Mouse (Mus musculus): Measurements from ENCODE around the gene Ndufa13. TPM values are rescaled to one million over a fixed set of nuclear protein-coding genes. Genes with fewer than 3 reads are reported as not detected.
"Not testable (repeated sequence)": the region's sequence is repeated elsewhere in the genome, so short reads cannot be mapped to it uniquely, and the experiment has no call there.

Gene Ndufa13
- polyA plus RNA-seq (2012; ENCODE audit: insufficient read depth, insufficient read length, missing spikeins): 437 and 615 TPM in 2 replicates

DNA sequence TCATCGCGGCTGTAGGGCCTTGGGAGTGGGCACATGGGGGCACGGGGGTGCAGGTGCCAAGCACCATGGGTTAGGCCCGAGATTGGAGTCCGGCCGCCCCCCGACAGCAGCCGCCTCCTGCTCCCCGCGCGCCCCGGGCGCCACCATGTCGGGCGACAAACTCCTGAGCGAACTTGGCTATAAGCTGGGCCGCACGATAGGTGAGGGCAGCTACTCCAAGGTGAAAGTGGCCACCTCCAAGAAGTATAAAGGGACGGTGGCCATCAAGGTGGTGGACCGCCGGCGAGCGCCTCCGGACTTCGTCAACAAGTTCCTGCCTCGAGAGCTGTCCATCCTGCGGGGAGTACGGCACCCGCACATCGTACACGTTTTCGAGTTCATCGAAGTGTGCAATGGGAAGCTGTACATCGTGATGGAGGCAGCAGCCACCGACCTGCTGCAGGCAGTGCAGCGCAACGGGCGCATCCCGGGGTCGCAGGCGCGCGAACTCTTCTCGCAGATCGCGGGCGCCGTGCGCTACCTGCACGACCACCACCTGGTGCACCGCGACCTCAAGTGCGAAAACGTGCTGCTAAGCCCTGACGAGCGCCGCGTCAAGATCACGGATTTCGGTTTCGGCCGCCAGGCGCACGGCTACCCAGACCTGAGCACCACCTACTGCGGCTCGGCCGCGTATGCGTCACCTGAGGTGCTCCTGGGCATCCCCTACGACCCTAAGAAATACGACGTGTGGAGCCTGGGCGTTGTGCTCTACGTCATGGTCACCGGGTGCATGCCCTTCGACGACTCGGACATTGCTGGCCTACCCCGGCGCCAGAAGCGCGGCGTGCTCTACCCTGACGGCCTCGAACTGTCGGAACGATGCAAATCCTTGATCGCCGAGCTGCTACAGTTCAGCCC, at the start of gene Ndufa13, which contains the start of the genes Tssk6 and Yjefn3:
Ndufa13 (minus strand) TSS at position 396 of the 900 bp plus-strand sequence.
Tssk6 (plus strand) TSS at position 22 of the 900 bp plus-strand sequence.
Yjefn3 (minus strand) TSS at position 550 of the 900 bp plus-strand sequence.
- H3K4me1 ChIP-seq (ENCODE audit: control insufficient read depth, insufficient read depth, insufficient read length, low read length): peaks cover 6% of the 10 kb centered on the region
- peak within 1 kb of the TSS; percentile 94 for H3K27ac ChIP-seq (replicated peaks; ENCODE audit: low read depth, low read length)
- peak within 1 kb of the TSS; percentile 89 for H3K4me3 ChIP-seq (ENCODE audit: insufficient read depth, low read depth, low read length)

DNA sequence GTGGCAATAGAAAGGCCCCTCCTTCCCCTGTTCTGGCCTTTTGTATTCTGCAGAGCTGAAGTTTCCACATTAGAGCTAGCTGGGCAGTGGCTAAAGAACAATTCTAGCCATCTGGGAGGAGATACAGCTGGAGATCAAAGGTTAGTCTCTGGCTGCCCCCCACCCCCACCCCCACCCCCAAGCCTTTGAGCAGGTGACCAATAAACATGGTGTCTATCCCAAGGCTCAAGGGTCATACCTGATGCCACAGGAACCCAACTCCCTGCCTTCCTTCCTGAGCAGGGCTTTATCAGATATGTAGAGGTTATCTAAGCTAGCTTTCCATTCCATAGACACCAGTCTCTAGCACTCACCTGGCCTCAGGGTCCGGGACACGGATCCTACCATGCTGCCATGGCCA, 47.9 kb upstream of the Ndufa13 start:
- no peak overlapping the region for H3K27ac ChIP-seq (replicated peaks; ENCODE audit: low read depth, low read length)
- no peak overlapping the region for H3K4me3 ChIP-seq (ENCODE audit: insufficient read depth, low read depth, low read length)
- peaks cover 20% of the 10 kb centered on the region for H3K4me1 ChIP-seq (ENCODE audit: control insufficient read depth, insufficient read depth, insufficient read length, low read length)

DNA sequence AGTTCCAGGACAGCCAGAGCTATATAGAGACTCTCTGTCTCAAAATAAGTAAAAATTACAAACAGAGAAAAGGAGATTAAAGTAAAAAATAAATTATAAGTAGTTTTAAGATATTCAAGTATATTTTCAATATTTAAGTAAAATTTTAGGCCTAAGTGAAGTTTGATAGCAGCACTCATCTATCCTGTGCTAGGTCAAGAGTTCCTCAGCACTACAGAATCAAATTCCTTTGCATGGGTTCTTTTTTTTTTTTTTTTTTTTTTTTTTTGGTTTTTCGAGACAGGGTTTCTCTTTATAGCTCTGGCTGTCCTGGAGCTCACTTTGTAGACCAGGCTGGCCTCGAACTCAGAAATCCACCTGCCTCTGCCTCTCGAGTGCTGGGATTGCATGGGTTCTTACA, 40.1 kb upstream of the Ndufa13 start:
- not testable (repeated sequence) for H3K4me3 ChIP-seq (ENCODE audit: insufficient read depth, low read depth, low read length); H3K27ac ChIP-seq (replicated peaks; ENCODE audit: low read depth, low read length)
- H3K4me1 ChIP-seq (ENCODE audit: control insufficient read depth, insufficient read depth, insufficient read length, low read length): peaks cover 51% of the 10 kb centered on the region

DNA sequence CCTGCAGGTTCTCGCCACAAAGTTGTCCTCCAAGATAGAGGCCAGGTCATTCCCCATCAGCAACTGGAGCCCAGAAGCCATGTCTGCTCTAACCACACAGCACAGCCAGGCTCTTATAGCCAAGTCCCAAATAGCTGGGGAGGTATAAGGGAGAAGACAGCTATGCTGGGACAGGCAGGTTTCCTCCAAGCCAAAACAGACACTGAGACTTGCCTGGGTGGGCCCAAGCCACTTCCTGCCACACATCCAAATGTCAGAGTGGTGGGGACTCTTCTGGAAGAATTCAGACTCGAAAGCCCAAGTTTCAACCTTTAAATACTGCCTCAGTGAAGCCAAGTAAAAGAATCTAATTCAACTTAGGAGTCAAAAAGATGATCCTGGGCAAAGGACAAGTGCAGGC, 38.0 kb upstream of the Ndufa13 start:
- Histone ChIP-seq H3K27ac (replicated peaks; ENCODE audit: low read depth, low read length) (peak overlapping the region; percentile 28; the same call in 1 of the 2 replicates), H3K4me1 (ENCODE audit: control insufficient read depth, insufficient read depth, insufficient read length, low read length) (peaks cover 65% of the 10 kb centered on the region), H3K4me3 (ENCODE audit: insufficient read depth, low read depth, low read length) (no peak overlapping the region)

DNA sequence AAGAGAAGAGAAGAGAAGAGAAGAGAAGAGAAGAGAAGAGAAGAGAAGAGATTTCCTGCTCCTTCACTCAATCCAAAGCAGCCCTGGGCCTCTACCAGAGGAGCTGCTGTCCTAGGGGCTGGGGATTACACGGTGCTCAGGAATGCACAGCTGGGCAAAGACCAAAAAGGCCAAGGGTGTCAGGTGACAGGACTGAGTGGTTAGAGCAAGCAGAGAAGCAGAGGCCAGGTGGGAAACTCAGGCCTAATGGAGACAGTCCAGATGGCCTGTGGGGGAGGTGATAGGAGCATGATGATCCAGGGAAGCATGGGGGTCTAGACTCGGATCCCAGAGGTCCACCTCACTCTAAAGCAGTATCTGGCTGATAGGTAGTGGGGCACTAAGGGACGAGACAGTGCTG, 37.3 kb upstream of the Ndufa13 start:
- peaks cover 69% of the 10 kb centered on the region for H3K4me1 ChIP-seq (ENCODE audit: control insufficient read depth, insufficient read depth, insufficient read length, low read length)
- H3K27ac ChIP-seq (replicated peaks; ENCODE audit: low read depth, low read length): peak overlapping the region; percentile 28
- H3K4me3 ChIP-seq (ENCODE audit: insufficient read depth, low read depth, low read length): no peak overlapping the region

DNA sequence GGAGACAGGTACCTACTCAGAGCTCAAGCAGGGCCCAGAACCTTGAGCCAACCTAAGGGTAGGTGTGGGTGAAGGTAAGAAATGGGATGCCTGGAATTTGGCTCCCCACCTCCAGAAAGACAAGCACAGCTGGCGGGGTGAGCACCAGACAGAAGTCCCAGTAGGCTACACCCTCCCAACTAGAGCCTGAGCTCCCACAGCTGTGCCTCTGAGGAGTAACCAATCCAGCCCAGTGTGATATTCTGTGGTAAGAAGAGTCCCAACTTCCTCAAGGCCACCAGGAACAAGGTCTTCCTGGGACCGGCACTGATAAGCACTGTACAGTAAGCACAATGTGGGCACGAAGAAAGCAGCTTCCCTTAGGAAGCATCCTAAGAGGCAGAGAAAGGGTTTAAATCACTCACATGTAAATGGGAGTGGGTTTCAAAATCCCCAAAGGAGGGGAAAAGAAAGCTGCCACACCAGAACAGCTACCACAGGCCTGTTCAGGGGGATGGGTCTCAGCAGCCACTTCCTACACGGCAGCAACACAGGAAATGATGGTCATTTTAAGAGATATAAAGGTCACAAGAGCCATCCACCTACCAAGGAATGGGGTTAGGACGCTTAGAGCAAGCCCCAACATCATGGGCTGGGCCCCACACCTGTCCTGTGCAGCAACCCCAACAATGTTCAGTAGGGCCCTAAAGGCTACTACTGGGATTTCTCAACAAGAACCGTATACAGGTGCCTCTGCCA, 36.1 kb upstream of the Ndufa13 start:
- H3K4me3 ChIP-seq (ENCODE audit: insufficient read depth, low read depth, low read length): no peak overlapping the region
- peak overlapping the region; percentile 9 for H3K27ac ChIP-seq (replicated peaks; ENCODE audit: low read depth, low read length)
- peaks cover 68% of the 10 kb centered on the region for H3K4me1 ChIP-seq (ENCODE audit: control insufficient read depth, insufficient read depth, insufficient read length, low read length)

DNA sequence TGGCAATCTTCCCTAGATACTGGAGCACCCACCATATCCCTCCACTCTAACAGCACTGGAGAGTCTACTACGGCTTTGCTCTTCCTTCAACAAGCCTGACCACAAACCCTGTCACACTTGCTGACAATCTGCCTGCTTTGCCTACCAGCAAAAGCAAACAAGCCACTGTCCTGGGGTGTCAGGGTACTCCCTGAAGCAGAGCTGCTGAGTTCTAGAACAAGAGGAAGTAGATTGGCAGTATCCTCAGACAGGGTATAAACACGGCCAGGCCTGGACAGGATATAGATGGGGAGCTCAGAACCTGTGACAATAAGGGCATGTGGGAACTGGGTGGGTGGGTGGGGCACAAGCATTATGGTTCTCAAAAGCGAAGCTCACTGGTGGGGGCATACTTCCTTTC, 35.1 kb upstream of the Ndufa13 start:
- peaks cover 63% of the 10 kb centered on the region for H3K4me1 ChIP-seq (ENCODE audit: control insufficient read depth, insufficient read depth, insufficient read length, low read length)
- no peak overlapping the region for H3K4me3 ChIP-seq (ENCODE audit: insufficient read depth, low read depth, low read length)
- H3K27ac ChIP-seq (replicated peaks; ENCODE audit: low read depth, low read length): peak overlapping the region; percentile 17; the same call in 1 of the 2 replicates

DNA sequence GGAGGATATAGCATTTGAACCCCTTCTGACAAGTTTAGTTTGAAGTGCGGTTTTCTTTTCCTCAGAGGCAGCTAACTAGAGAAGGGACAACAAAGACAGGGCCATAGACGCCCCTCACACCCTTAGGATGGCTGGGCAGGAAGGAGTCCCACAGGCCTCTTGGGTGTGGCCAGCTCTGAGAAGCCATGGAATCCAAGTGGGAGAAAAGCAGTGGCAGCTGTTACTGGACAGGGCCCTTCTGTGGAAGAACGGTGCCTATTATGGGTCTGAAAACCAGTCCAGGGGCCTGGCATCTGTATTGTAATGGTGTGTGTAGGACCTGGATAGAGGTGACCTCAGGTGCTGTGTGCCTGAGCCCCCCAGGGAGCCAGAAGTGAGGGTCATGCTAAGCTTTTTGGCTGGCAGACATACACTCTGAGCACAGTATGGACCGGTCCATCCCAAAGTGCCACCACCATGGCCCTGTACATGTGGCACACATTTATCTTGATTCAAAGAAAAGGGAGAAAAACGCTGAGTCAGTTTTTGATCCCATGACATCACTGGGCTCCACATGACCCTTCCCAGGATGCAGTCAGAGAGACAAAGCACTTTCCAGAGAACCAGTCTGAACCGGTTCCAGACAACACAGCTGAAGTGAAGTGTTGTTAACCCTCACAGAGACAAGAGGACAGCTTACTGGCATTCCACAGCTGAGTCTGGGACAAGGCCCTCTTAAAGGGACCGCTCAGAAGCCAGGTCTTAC, 33.9 kb upstream of the Ndufa13 start:
- peak overlapping the region; percentile 74 for H3K27ac ChIP-seq (replicated peaks; ENCODE audit: low read depth, low read length)
- H3K4me3 ChIP-seq (ENCODE audit: insufficient read depth, low read depth, low read length): no peak overlapping the region
- H3K4me1 ChIP-seq (ENCODE audit: control insufficient read depth, insufficient read depth, insufficient read length, low read length): peaks cover 55% of the 10 kb centered on the region

DNA sequence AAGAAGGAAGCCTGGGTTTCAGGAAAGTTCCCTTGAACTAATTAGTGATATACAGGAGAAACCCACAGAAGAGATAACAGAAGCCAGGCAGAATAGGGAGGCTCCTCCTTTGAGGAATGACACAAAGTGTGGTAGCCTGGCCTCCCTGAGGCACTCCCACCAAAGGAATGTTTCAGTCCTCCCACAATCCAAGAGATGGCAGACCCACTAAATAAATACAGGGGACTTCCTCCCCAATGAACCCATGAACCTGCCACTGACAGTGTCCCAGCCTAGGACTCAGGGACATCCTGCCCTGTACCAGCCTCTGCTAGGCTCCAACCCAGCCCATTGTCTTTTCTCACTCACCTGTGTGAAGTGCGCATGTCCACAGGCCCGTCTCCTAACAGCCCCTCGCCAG, 33.1 kb upstream of the Ndufa13 start:
- no peak overlapping the region for H3K27ac ChIP-seq (replicated peaks; ENCODE audit: low read depth, low read length)
- H3K4me3 ChIP-seq (ENCODE audit: insufficient read depth, low read depth, low read length): no peak overlapping the region
- H3K4me1 ChIP-seq (ENCODE audit: control insufficient read depth, insufficient read depth, insufficient read length, low read length): peaks cover 48% of the 10 kb centered on the region

DNA sequence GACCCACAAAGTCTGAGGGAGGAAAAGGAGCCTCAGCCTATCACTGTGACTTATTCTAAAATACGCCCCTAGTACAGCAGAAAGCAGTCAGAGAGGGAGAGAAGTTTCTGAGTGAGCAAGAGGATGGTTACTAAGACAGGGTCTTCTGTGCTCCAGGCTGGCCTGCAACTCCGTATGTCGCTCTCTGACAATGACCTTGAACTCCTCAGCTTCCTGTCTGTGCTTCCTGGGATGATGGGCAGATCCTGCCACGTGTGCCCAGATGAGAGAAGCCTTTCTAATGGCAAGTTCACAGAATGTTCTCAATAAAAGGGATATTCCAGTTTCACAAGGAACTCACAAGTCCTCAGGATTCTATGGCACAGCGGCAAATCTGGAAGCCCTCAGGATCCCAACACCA, 32.2 kb upstream of the Ndufa13 start:
- Histone ChIP-seq H3K4me1 (ENCODE audit: control insufficient read depth, insufficient read depth, insufficient read length, low read length) (peaks cover 40% of the 10 kb centered on the region), H3K4me3 (ENCODE audit: insufficient read depth, low read depth, low read length) (no peak overlapping the region), H3K27ac (replicated peaks; ENCODE audit: low read depth, low read length) (no peak overlapping the region)

DNA sequence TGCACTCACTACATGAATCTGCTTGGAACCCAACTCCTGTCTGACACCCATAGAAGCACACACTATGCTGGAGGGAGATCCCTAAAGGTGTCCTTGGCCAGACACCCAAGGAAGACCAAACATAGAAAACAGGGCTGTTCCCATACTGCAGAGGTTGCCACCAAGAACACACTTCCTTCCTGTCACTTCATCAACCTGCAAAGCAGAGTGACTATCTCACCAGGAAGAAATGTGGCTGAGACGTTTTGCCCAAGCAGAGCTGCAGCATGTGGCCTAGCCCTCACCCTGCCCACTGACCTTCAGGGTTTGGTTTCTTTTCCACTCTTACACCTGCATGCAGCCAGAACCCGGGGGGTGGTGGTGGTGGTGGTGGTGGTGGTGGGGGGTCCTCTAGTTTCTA, 31.5 kb upstream of the Ndufa13 start:
- H3K27ac ChIP-seq (replicated peaks; ENCODE audit: low read depth, low read length): no peak overlapping the region
- H3K4me1 ChIP-seq (ENCODE audit: control insufficient read depth, insufficient read depth, insufficient read length, low read length): peaks cover 35% of the 10 kb centered on the region
- no peak overlapping the region for H3K4me3 ChIP-seq (ENCODE audit: insufficient read depth, low read depth, low read length)

DNA sequence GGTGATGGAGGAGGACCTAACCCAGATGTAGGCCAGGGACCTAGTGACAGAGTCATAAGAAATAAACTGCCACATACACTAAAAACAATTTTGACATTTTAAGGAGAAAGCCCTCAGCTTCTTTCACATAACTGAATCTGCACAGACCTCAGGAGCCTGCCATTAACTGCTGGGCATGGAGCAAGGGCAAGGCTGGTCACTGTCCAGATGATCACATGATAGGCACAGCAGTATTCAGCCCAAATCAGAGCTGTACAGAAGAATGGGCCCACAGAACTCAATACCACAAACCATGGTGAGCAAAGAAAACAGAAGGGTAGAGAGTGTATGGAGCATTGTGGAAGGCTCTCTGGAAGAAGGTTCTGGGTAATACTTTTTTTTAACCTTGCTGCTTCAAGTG, 24.5 kb upstream of the Ndufa13 start:
- no peaks in the 10 kb centered on the region; the same call in 1 of the 2 replicates for H3K4me1 ChIP-seq (ENCODE audit: control insufficient read depth, insufficient read depth, insufficient read length, low read length)
- no peak overlapping the region for H3K4me3 ChIP-seq (ENCODE audit: insufficient read depth, low read depth, low read length)
- no peak overlapping the region for H3K27ac ChIP-seq (replicated peaks; ENCODE audit: low read depth, low read length)

DNA sequence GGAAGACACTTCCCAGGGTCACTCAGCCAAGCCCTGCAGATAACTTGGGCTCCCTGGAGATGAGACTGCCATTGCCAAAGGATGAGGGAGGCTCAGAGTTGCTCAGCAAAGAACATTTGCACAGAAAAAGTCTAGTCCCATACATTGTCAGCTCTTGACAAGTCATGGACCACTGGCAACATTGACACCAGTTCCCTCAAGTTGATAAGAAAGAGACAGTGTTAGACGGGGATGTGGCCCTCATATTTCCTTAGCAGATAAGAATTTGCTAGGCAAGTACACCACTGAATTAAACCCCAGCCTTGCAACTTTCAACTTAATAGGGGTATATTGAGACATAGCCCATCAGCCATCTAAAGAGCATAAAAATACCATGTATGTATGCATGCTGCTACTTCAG, 21.6 kb upstream of the Ndufa13 start:
- Histone ChIP-seq H3K27ac (replicated peaks; ENCODE audit: low read depth, low read length) (no peak overlapping the region), H3K4me1 (ENCODE audit: control insufficient read depth, insufficient read depth, insufficient read length, low read length) (peaks cover 8% of the 10 kb centered on the region), H3K4me3 (ENCODE audit: insufficient read depth, low read depth, low read length) (no peak overlapping the region)

DNA sequence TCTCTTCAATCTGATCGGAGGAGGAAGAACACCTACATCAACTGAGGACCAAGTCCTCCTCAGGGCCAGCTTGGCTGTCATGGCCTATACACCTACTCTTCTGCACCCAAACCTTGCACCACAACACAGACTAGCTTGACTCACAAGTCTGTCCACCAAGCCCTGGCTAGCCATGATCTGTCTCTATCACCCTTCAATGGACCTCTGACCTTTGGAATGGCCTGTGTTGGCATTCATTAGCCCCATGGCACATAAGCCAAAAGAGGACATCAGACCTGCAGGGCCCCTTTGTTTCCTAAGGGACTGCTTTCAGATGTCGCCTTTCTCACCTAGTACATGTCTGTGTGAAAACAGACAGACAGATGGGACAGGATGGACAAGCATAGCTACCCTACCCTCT, 18.8 kb upstream of the Ndufa13 start:
- H3K4me1 ChIP-seq (ENCODE audit: control insufficient read depth, insufficient read depth, insufficient read length, low read length): peaks cover 8% of the 10 kb centered on the region
- peak overlapping the region; percentile 11; the same call in 1 of the 2 replicates for H3K27ac ChIP-seq (replicated peaks; ENCODE audit: low read depth, low read length)
- no peak overlapping the region for H3K4me3 ChIP-seq (ENCODE audit: insufficient read depth, low read depth, low read length)
